Mouse (Mus musculus) MEL (cell line): ENCODE data around the gene Macrod2. TPM values are rescaled to one million over a fixed set of nuclear protein-coding genes. Genes with fewer than 3 reads are reported as not detected.

Source experiments
- DNase-seq: peaks from one replicate; pipeline ENCODE4 v3.0.0; 2011; ENCODE audit warnings: low read depth, low spot score
- H3K27ac ChIP-seq: 2 replicates; pipeline ENCODE4 v1.5.1; 2012; ENCODE audit warnings: low read depth, mild to moderate bottlenecking, control low read depth, low read length, moderate library complexity; ENCODE audit not compliant: control insufficient read depth
- H3K27me3 ChIP-seq, 2 experiments: fragments of 150-350 bp in 1 of 2; sonication (generic) in 1 of 2; 2 replicates each; pipeline ENCODE4 v1.6.1; 2012; ENCODE audit warnings: low read length in 2 of 2, mild to moderate bottlenecking in 2 of 2, improper control_type of control experiment in 1 of 2, moderate library complexity in 1 of 2; ENCODE audit not compliant: insufficient read depth in 2 of 2, control insufficient read depth in 1 of 2
- H3K36me3 ChIP-seq, 2 experiments: 2 replicates each; pipeline ENCODE4 v1.6.1; 2012 to 2014; ENCODE audit warnings: low read length in 2 of 2, improper control_type of control experiment in 1 of 2, inconsistent platforms in 1 of 2, mild to moderate bottlenecking in 1 of 2; ENCODE audit not compliant: insufficient read depth in 2 of 2, control insufficient read depth in 1 of 2
- H3K4me1 ChIP-seq, 2 experiments: fragments of 150-350 bp in 1 of 2; sonication (generic) in 1 of 2; 2 replicates each; pipeline ENCODE4 v1.6.1; 2012; ENCODE audit warnings: low read length in 2 of 2, improper control_type of control experiment in 1 of 2, mild to moderate bottlenecking in 1 of 2; ENCODE audit not compliant: insufficient read depth in 2 of 2, control insufficient read depth in 1 of 2
- H3K4me3 ChIP-seq, 2 experiments: fragments of 150-350 bp in 1 of 2; sonication (generic) in 1 of 2; 2 replicates each; pipeline ENCODE4 v1.5.1; 2012; ENCODE audit warnings: low read depth in 2 of 2, low read length in 2 of 2, mild to moderate bottlenecking in 2 of 2, moderate library complexity in 2 of 2, control low read depth in 1 of 2, improper control_type of control experiment in 1 of 2; ENCODE audit not compliant: control insufficient read depth in 1 of 2, insufficient read depth in 1 of 2
- H3K79me2 ChIP-seq: 2 replicates; pipeline ENCODE4 v1.6.1; 2012; ENCODE audit warnings: mild to moderate bottlenecking, low read length, moderate library complexity; ENCODE audit not compliant: control insufficient read depth, poor library complexity, insufficient read depth
- H3K9ac ChIP-seq: 2 replicates; pipeline ENCODE4 v1.6.1; 2012; ENCODE audit warnings: low read depth, mild to moderate bottlenecking, control low read depth, low read length, moderate library complexity; ENCODE audit not compliant: control insufficient read depth, poor library complexity, severe bottlenecking
- H3K9me3 ChIP-seq: fragments of 150-350 bp; sonication (generic); replicated peaks from 2 replicates; pipeline ENCODE4 v1.6.1; 2012; ENCODE audit warnings: mild to moderate bottlenecking, low read length, improper control_type of control experiment, moderate library complexity; ENCODE audit not compliant: insufficient read depth
- CHD2 ChIP-seq: IDR thresholded peaks from 2 replicates; pipeline ENCODE4 v1.6.1; 2011; ENCODE audit warnings: low read length, improper control_type of control experiment
- CTCF ChIP-seq, 3 experiments: IDR thresholded peaks in 2 of 3; conservative IDR thresholded peaks in 1 of 3; 2 replicates each; pipeline ENCODE4 v1.5.1; 2011 to 2012; ENCODE audit warnings: low read length in 3 of 3, low read depth in 2 of 3, mild to moderate bottlenecking in 2 of 3, improper control_type of control experiment in 1 of 3, inconsistent platforms in 1 of 3, mixed read lengths in 1 of 3, moderate library complexity in 1 of 3; ENCODE audit not compliant: control insufficient read depth in 1 of 3, insufficient read depth in 1 of 3, poor library complexity in 1 of 3, severe bottlenecking in 1 of 3
- EP300 ChIP-seq, 2 experiments: IDR thresholded peaks; 2 replicates each; pipeline ENCODE4 v1.6.1; 2011; ENCODE audit warnings: improper control_type of control experiment in 2 of 2, low read length in 2 of 2, low read depth in 1 of 2, mild to moderate bottlenecking in 1 of 2
- GABPA ChIP-seq: IDR thresholded peaks from 2 replicates; pipeline ENCODE4 v1.6.1; 2012; ENCODE audit warnings: low read depth, mild to moderate bottlenecking, inconsistent platforms, low read length, improper control_type of control experiment, moderate library complexity
- GATA1 ChIP-seq: IDR thresholded peaks from 2 replicates; pipeline ENCODE4 v1.6.1; 2011; ENCODE audit warnings: low read depth, low read length, improper control_type of control experiment
- JUND ChIP-seq: IDR thresholded peaks from 2 replicates; pipeline ENCODE4 v1.6.1; 2011; ENCODE audit warnings: low read depth, mild to moderate bottlenecking, improper control_type of control experiment, low read length
- KAT2A ChIP-seq: conservative IDR thresholded peaks from 2 replicates; pipeline ENCODE4 v1.6.1; 2012; ENCODE audit warnings: low read depth, low read length, improper control_type of control experiment, inconsistent platforms
- MAZ ChIP-seq: IDR thresholded peaks from 2 replicates; pipeline ENCODE4 v1.6.1; 2012; ENCODE audit warnings: low read depth, mild to moderate bottlenecking, inconsistent platforms, low read length, improper control_type of control experiment
- MEF2A ChIP-seq: IDR thresholded peaks from 2 replicates; pipeline ENCODE4 v1.6.1; 2014; ENCODE audit warnings: low read depth, mild to moderate bottlenecking, inconsistent platforms, low read length, improper control_type of control experiment; ENCODE audit not compliant: poor library complexity, insufficient replicate concordance, severe bottlenecking; ENCODE audit errors: extremely low read depth
- MXI1 ChIP-seq: IDR thresholded peaks from 2 replicates; pipeline ENCODE4 v1.6.1; 2011; ENCODE audit warnings: mild to moderate bottlenecking, low read depth, low read length, improper control_type of control experiment
- POLR2A ChIP-seq, 2 experiments: IDR thresholded peaks; 2 replicates each; pipeline ENCODE4 v1.6.1; 2011 to 2012; ENCODE audit warnings: low read length in 2 of 2, mild to moderate bottlenecking in 2 of 2, control low read depth in 1 of 2, improper control_type of control experiment in 1 of 2, low read depth in 1 of 2, moderate library complexity in 1 of 2; ENCODE audit not compliant: control insufficient read depth in 1 of 2, insufficient read depth in 1 of 2, poor library complexity in 1 of 2
- RCOR1 ChIP-seq: IDR thresholded peaks from 2 replicates; pipeline ENCODE4 v1.6.1; 2012; ENCODE audit warnings: low read depth, mild to moderate bottlenecking, inconsistent platforms, low read length, improper control_type of control experiment
- SIN3A ChIP-seq: IDR thresholded peaks from 2 replicates; pipeline ENCODE4 v1.6.1; 2012; ENCODE audit warnings: low read length, improper control_type of control experiment, inconsistent platforms
- SMC3 ChIP-seq: IDR thresholded peaks from 2 replicates; pipeline ENCODE4 v1.6.1; 2011; ENCODE audit warnings: low read depth, low read length, improper control_type of control experiment
- TAL1 ChIP-seq: IDR thresholded peaks from 2 replicates; pipeline ENCODE4 v1.6.1; 2012; ENCODE audit warnings: mild to moderate bottlenecking, inconsistent platforms, low read length, moderate library complexity, mixed read lengths
- TBP ChIP-seq: IDR thresholded peaks from 2 replicates; pipeline ENCODE4 v1.8.0; 2011; ENCODE audit warnings: low read depth, low read length, improper control_type of control experiment
- UBTF ChIP-seq: IDR thresholded peaks from 2 replicates; pipeline ENCODE4 v1.6.1; 2012; ENCODE audit warnings: low read depth, mild to moderate bottlenecking, inconsistent platforms, low read length, improper control_type of control experiment, moderate library complexity, borderline replicate concordance; ENCODE audit not compliant: insufficient read depth
- ZC3H11A ChIP-seq: IDR thresholded peaks from 2 replicates; pipeline ENCODE4 v1.6.1; 2012; ENCODE audit warnings: low read depth, mild to moderate bottlenecking, inconsistent platforms, low read length, improper control_type of control experiment
- ZKSCAN1 ChIP-seq: IDR thresholded peaks from 2 replicates; pipeline ENCODE4 v1.6.1; 2012; ENCODE audit warnings: low read depth, mild to moderate bottlenecking, inconsistent platforms, low read length, improper control_type of control experiment, moderate library complexity
- ZMIZ1 ChIP-seq: IDR thresholded peaks from 2 replicates; pipeline ENCODE4 v1.6.1; 2012; ENCODE audit warnings: low read depth, mild to moderate bottlenecking, inconsistent platforms, low read length, improper control_type of control experiment, moderate library complexity
- polyA plus RNA-seq, 2 experiments: library from polyadenylated mRNA; stranded (reverse) in 1 of 2; unstranded in 1 of 2; fragments of >175 nt in 1 of 2; fragments of >200 nt in 1 of 2; gene quantifications; 2 replicates each; pipeline versions ENCODE4 v1.2.1 to v1.2.4; 2012; ENCODE audit warnings: low replicate concordance in 2 of 2, low read depth in 1 of 2; ENCODE audit not compliant: insufficient read length in 2 of 2, insufficient read depth in 1 of 2, missing spikeins in 1 of 2
- total RNA-seq: library from RNA; depleted of rRNA; stranded (reverse); fragments of 300-350 nt; gene quantifications from 2 replicates; pipeline ENCODE4 v1.2.3, GENCODE M21; 2012

The Macrod2 gene
- total and polyA plus RNA-seq, 3 experiments: not detected

GRCm38 (mm10) chr2:141878473-141878872, 1483.4 kb downstream of the Macrod2 start (continued):
- no peak for TF ChIP-seq CTCF (IDR thresholded peaks at IDR 0.05 in 2 of 3, conservative IDR thresholded peaks at IDR 0.05 in 1 of 3; ENCODE audit: control insufficient read depth in 1 of 3, insufficient read depth in 1 of 3, low read depth in 2 of 3, low read length in 3 of 3, poor library complexity in 1 of 3, severe bottlenecking in 1 of 3)
- no peak for TF ChIP-seq CHD2

GRCm38 (mm10) chr2:141879711-141880110, 1484.6 kb downstream of the Macrod2 start:
- no peak overlapping the region for H3K27ac ChIP-seq
- no peak for TF ChIP-seq ZMIZ1
- no peak for TF ChIP-seq ZC3H11A
- no peak for TF ChIP-seq GATA1
- no peak for TF ChIP-seq JUND
- TF ChIP-seq SIN3A: no peak
- TF ChIP-seq TAL1: no peak
- TF ChIP-seq GABPA: no peak
- TF ChIP-seq MXI1: no peak
- no peak for TF ChIP-seq ZKSCAN1
- TF ChIP-seq MEF2A: no peak
- TF ChIP-seq POLR2A (IDR thresholded peaks at IDR 0.05; ENCODE audit: control insufficient read depth in 1 of 2, insufficient read depth in 1 of 2, low read depth in 1 of 2, low read length in 2 of 2, poor library complexity in 1 of 2): no peak
- TF ChIP-seq MAZ: no peak
- no peak for TF ChIP-seq KAT2A
- no peak for TF ChIP-seq SMC3
- TF ChIP-seq RCOR1: no peak
- no peak for TF ChIP-seq UBTF
- TF ChIP-seq TBP: no peak
- TF ChIP-seq EP300 (IDR thresholded peaks at IDR 0.05; ENCODE audit: low read depth in 1 of 2, low read length in 2 of 2): no peak
- H3K36me3 ChIP-seq: no peaks in the 10 kb centered on the region
- no peaks in the 10 kb centered on the region for H3K79me2 ChIP-seq
- H3K27me3 ChIP-seq: no peaks in the 10 kb centered on the region
- no peak overlapping the region for H3K4me3 ChIP-seq
- no peak for DNase-seq
- no peaks in the 10 kb centered on the region for H3K9me3 ChIP-seq
- no peaks in the 10 kb centered on the region for H3K4me1 ChIP-seq
- H3K9ac ChIP-seq: no peak overlapping the region
